Mouse (Mus musculus) small intestine, adult 2 months (tissue): ENCODE results near the gene Itsn2. TPM values are rescaled to one million over a fixed set of nuclear protein-coding genes. Genes with fewer than 3 reads are reported as not detected.

ENCODE experiments used
- H3K27ac ChIP-seq: fragments of 200-500 bp; 2 replicates; pipeline ENCODE4 v1.5.1; 2012; ENCODE audit warnings: low read depth, low read length, control low read depth, inconsistent platforms; ENCODE audit not compliant: insufficient read depth
- H3K27me3 ChIP-seq: fragments of 200-500 bp; 2 replicates; pipeline ENCODE4 v1.6.1; 2012; ENCODE audit warnings: mild to moderate bottlenecking, moderate library complexity, low read length, inconsistent platforms; ENCODE audit not compliant: control insufficient read depth, insufficient read depth
- H3K36me3 ChIP-seq: fragments of 200-500 bp; 2 replicates; pipeline ENCODE4 v1.6.1; 2012; ENCODE audit warnings: mild to moderate bottlenecking, low read length, control low read depth, inconsistent platforms; ENCODE audit not compliant: control insufficient read depth, insufficient read depth
- H3K4me1 ChIP-seq: fragments of 200-500 bp; 2 replicates; pipeline ENCODE4 v1.6.1; 2012; ENCODE audit warnings: low read length, inconsistent platforms, mixed read lengths; ENCODE audit not compliant: control insufficient read depth, insufficient read depth, insufficient read length
- H3K4me3 ChIP-seq: fragments of 200-500 bp; 2 replicates; pipeline ENCODE4 v1.5.1; 2012; ENCODE audit warnings: low read depth, mild to moderate bottlenecking, control low read depth, inconsistent platforms, low read length, moderate library complexity
- CTCF ChIP-seq: fragments of 200-500 bp; IDR thresholded peaks from 2 replicates; pipeline ENCODE4 v1.5.1; 2012; ENCODE audit warnings: low read depth, mild to moderate bottlenecking, control low read depth, inconsistent platforms, low read length, moderate library complexity, mixed read lengths; ENCODE audit not compliant: insufficient replicate concordance, insufficient read length; ENCODE audit errors: extremely low read depth
- POLR2A ChIP-seq: fragments of 200-500 bp; IDR thresholded peaks from 2 replicates; pipeline ENCODE4 v1.6.1; 2012; ENCODE audit warnings: low read depth, mild to moderate bottlenecking, control low read depth, inconsistent platforms, low read length, moderate library complexity
- WGBS: fragments of 180-500 bp; shearing (Covaris S2); methylation state at CpG from one replicate; pipeline ENCODE4 v1.1.7; 2018; 5-methylcytosine and 5-hydroxymethylcytosine counted together
- polyA plus RNA-seq: library from polyadenylated mRNA; depleted of rRNA; stranded (reverse); fragments of >200 nt; gene quantifications from 2 replicates; pipeline ENCODE4 v1.2.3, GENCODE M21; 2012

Itsn2 gene
- polyA plus RNA-seq, 1 experiment: 10.2 TPM

- Histone ChIP-seq H3K27me3 (no peaks in the 10 kb centered on the region), H3K36me3 (peaks cover 2% of the 10 kb centered on the region; the same call in 1 of the 2 replicates), H3K4me1 (peaks cover 6% of the 10 kb centered on the region; the same call in 1 of the 2 replicates), H3K27ac (peak overlapping the region; percentile 20; the same call in 1 of the 2 replicates), H3K4me3 (no peak overlapping the region)
- WGBS: 36% methylated on average over 8 of the region's 8 CpGs
- TF ChIP-seq CTCF (no peak), POLR2A (no peak)
These were observed 6.4 kb downstream of the Itsn2 start for GRCm38 (mm10) chr12:4598666-4599428.

- H3K27me3 ChIP-seq: no peaks in the 10 kb centered on the region
- no peak overlapping the region for H3K4me3 ChIP-seq
- peak overlapping the region; percentile 34 for H3K27ac ChIP-seq
- WGBS: 58% methylated on average over 4 of the region's 4 CpGs
- no peak for TF ChIP-seq POLR2A
- no peak for TF ChIP-seq CTCF
- H3K36me3 ChIP-seq: peaks cover 2% of the 10 kb centered on the region; the same call in 1 of the 2 replicates
- peaks cover 6% of the 10 kb centered on the region; the same call in 1 of the 2 replicates for H3K4me1 ChIP-seq
These were observed 7.3 kb downstream of the Itsn2 start for GRCm38 (mm10) chr12:4599713-4600112.

GRCm38 (mm10) chr12:4606625-4607024 lies 14.2 kb downstream of the Itsn2 start:
- 72% methylated on average over 3 of the region's 3 CpGs for WGBS
- no peaks in the 10 kb centered on the region for H3K27me3 ChIP-seq
- peaks cover 2% of the 10 kb centered on the region; the same call in 1 of the 2 replicates for H3K4me1 ChIP-seq
- H3K4me3 ChIP-seq: no peak overlapping the region
- H3K36me3 ChIP-seq: peaks cover under 1% of the 10 kb centered on the region; the same call in 1 of the 2 replicates
- no peak overlapping the region; the same call in 1 of the 2 replicates for H3K27ac ChIP-seq
- TF ChIP-seq POLR2A (no peak), CTCF (no peak)

- Histone ChIP-seq H3K27ac (no peak overlapping the region), H3K27me3 (no peaks in the 10 kb centered on the region), H3K4me3 (no peak overlapping the region), H3K4me1 (peaks cover 2% of the 10 kb centered on the region; the same call in 1 of the 2 replicates), H3K36me3 (no peaks in the 10 kb centered on the region)
- WGBS: 40% methylated on average over 2 of the region's 2 CpGs
- TF ChIP-seq POLR2A (no peak), CTCF (no peak)
These were observed 22.3 kb downstream of the Itsn2 start for GRCm38 (mm10) chr12:4614722-4615121.

GRCm38 (mm10) chr12:4624201-4624600 lies 31.8 kb downstream of the Itsn2 start:
- peaks cover 9% of the 10 kb centered on the region for H3K36me3 ChIP-seq
- TF ChIP-seq CTCF: no peak
- TF ChIP-seq POLR2A: no peak
- no peak overlapping the region for H3K27ac ChIP-seq

GRCm38 (mm10) chr12:4632957-4633356 lies 40.5 kb downstream of the Itsn2 start:
- 67% methylated on average over 8 of the region's 8 CpGs for WGBS
- no peaks in the 10 kb centered on the region for H3K27me3 ChIP-seq
- peaks cover 62% of the 10 kb centered on the region for H3K36me3 ChIP-seq
- H3K4me3 ChIP-seq: no peak overlapping the region
- H3K27ac ChIP-seq: no peak overlapping the region
- no peak for TF ChIP-seq CTCF
- no peak for TF ChIP-seq POLR2A
- H3K4me1 ChIP-seq: no peaks in the 10 kb centered on the region

More at GRCm38 (mm10) chr12:4624201-4624600, 31.8 kb downstream of the Itsn2 start:
- H3K4me3 ChIP-seq: no peak overlapping the region
- no peaks in the 10 kb centered on the region; the same call in 1 of the 2 replicates for H3K4me1 ChIP-seq
- H3K27me3 ChIP-seq: no peaks in the 10 kb centered on the region
- 74% methylated on average over 1 of the region's 1 CpGs for WGBS

- TF ChIP-seq POLR2A: no peak
- no peak for TF ChIP-seq CTCF
- Histone ChIP-seq H3K4me1 (no peaks in the 10 kb centered on the region), H3K4me3 (no peak overlapping the region), H3K27ac (no peak overlapping the region), H3K27me3 (no peaks in the 10 kb centered on the region), H3K36me3 (peaks cover 58% of the 10 kb centered on the region)
- WGBS: 90% methylated on average over 1 of the region's 1 CpGs
These were observed 46.0 kb downstream of the Itsn2 start for GRCm38 (mm10) chr12:4638438-4638837.
